Mouse (Mus musculus) cerebellum, adult 9-11 months (tissue): ENCODE measurements around the gene Gltp.
A peak's percentile ranks its signal among the peaks of the same experiment; 100 is the strongest.

Experiments
- DNase-seq: peaks from one replicate; pipeline ENCODE4 v3.0.0; 2022

Gltp gene

GRCm38 (mm10) chr5:114657426-114657825 is 33.4 kb downstream of the Gltp start:
- no peak for DNase-seq

- no peak for DNase-seq
Measured at GRCm38 (mm10) chr5:114656305-114656704, 34.5 kb downstream of the Gltp start.

DNA sequence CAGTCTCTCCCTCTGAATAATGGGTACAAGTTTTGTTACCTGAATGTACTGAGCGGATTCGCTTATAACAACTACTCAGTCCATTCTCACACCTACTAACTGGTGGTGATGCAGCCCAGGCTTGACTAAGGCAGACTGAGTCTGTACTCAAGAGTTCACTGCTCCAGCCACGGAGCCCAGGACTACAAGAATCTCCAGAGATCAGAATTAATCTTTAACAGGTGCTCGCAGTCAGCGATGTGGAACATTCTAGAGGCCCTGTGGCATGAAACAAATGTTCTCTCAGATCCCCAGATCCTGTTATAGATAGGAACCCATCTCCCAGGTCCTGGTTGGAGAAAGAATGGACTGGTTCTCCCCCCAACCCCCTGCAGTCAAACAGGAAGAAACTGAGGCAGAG is 35.1 kb downstream of the Gltp start:
- DNase-seq: no peak

DNA sequence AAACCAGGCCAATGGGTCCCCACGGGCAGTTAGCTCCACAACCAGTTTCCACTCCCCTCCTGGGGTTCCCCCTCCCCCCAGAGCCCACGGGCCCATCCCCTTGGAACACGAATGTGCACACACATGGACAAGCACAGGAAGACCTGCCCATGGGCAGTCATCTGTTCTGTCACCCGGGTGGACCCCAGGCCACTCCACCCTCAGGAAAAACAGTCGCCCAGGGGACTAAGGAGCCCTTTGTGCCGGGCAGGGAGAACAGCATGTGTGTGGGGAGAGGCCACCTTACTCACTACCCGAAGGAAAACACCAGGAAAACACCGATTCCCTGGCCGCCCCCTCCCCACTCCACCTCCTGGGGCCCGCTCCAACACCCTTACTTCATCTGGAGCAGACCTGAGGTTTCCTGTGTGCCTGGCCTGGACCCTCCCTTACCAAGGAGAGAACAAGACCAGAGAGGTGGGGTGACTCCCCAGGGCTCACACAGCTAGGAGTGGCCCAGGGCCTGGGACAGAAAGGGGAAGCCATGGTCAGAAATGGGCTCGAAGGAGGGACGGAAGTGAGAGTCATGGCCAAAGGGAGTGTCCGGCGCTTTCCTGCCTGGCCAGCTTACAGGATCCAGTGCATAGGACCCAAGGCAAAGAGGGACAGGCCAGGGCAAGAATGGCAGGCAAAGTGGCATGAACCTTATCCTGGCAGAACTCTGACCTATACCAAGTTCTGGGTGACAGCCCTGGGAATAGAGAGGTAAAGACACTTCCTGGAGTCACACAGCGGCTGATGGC is 36.9 kb downstream of the Gltp start:
- DNase-seq: no peak

GRCm38 (mm10) chr5:114651449-114651848 is 39.3 kb downstream of the Gltp start:
- no peak for DNase-seq

DNA sequence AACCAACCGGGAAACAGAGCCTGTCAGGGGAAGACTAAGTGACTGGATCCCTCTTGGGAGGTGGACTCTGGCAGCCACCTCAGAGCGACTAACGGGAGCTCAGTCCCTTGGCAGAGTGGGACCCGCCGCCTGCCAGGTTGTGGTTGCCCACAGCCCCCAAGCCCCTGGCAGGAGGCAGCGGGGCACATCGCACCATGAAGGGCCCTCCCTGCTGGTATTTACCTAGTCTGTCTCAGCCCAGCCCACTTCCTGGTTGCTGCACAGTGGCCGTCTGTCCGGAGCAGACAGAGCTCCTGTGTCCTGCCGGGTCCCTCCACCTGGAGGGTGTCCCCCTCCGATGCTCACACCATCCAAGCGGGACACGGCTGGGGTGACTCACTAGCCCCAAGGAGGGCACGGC is 39.8 kb downstream of the Gltp start:
- DNase-seq: no peak

DNA sequence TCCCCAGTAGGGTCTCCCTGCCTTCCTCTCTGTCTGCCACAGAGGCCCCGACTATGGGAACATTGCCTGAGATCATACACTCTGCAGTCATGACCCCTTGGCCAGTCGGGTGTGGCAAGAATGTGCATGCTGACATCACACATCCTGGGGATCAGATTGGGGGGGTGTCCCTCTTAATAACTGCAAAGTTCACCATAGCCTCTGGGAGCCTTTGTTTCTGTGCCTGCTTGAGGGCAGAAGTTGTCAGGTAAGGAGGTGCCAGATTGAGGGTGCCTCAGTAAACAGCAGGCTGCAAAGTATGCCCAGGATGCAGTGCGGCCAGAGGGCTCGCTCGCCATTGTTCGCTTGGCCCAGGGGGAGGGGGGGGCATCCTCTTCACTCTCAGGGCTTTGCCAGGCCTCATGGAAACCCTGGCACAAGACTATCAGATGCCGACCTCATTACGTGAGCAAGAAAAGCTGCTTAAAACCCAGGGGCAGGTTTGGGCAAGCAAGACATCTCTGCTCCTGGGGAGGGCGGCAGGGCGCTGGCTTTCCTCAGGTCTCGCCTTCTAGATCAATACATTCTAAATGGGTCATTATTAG is 42.0 kb downstream of the Gltp start:
- no peak for DNase-seq

DNA sequence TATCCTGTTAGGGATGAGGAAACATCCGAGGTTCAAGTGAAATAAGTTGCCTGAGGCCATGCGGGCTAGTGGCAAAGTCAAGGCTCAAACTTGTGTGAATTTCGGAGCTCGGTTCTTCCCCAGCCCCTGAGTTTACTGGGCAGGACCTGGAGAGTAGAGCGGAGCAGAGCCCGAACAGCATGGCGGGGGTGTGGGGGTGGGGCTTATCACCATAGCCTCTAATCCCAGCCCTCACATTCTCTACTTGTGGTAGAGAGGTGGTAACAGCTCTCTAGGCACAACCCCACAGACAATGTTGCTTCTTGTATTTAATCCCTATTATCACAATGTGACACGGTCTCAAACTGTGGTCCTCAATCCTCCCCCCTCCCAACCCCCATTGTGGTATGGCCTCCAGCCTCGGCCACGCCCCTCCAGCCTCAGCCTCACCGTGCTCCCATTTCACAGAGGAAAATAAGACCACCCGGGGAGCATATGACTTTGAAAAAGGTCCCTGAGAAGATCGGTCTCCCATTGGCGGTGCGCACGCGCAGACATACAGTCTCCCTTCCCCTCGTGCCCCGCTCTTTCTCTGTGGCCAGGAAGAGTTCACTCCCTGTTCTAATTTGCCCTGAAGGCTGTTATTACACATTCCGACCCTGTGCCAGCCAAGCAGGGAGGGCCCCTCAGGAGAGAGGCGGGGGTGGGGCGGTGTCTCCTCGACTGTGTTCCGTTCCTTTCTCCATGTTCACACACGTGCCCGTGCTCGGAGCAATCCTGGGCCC is 43.4 kb downstream of the Gltp start:
- DNase-seq: peak; percentile 41

GRCm38 (mm10) chr5:114645916-114646315 is 44.9 kb downstream of the Gltp start:
- DNase-seq: no peak

DNA sequence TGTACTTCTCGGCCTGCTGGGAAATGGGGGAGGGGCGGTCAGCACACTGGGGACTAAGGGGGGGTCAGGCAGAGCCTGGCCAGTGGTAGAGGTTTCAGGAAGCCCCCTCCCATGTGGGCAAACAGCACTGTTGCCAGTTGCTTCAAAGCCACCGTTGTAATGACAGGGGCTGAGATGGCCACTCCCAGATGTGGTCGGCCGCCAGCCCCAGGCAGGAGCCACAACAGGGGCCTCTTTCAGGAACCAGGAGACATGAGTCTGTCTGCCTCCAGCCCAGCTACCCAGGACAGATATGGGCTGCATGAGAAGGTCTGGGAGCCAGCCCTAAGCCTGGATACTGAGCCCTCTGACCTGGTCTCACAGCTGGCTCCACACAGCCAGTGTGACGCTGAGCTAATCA is 45.9 kb downstream of the Gltp start:
- DNase-seq: no peak

GRCm38 (mm10) chr5:114640809-114641208 is 50.0 kb downstream of the Gltp start:
- no peak for DNase-seq

DNA sequence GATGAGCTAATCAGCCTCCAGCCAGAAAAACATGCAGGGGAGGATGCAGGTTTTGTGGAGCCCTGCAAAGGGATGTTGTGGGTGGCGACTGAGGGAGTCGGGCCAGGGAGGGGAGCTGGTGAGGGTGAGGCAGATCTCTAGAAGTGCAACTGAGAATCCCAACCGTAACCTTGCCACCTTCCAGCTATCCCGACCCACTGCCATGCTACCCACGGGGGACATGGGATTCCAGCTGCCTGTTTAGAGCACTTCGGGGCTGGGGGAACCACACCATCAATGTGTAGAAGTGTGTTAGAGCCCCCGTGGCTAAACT is 51.2 kb downstream of the Gltp start:
- no peak for DNase-seq

DNA sequence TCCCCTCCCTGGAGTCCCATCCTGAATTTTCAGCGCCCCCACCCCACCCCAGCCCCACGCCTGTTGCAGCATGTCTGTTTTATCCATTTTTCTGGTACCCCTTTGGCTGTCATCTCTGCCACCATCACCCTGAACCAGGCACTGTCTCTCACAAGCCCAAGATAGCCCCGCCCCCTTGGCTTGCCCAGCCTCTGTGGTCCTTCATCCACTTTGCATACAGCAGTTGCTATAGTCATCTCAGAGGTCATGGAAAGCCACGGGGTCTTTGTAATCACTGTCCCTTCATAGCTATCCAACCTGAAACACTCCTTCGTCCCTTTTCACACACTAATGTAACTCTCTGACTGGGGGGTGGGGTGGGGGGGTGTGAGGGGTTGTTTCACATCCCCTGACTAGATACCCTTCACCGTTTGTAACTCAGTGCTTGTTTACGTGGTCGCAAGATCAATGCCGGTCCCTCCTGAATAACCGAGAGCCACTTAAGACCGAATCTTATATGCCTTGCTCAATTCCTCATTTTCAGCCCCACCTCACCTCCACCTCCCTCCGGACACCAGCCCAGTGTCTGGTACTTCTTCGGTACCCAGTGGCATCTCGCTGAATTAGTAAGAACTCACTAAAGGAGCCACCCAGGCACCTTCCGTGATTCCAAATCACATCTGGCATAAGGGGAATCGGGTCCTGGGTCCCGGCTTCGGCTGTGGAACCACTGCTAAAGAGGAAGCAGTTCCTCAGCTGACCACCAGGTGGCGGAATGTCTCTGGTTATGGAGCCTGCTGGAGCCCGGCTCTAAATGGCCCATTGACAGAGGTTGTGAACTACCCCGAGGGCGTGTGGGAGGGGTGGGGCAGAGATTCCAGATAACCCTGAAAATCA is 51.8 kb downstream of the Gltp start:
- DNase-seq: peak; percentile 75

DNA sequence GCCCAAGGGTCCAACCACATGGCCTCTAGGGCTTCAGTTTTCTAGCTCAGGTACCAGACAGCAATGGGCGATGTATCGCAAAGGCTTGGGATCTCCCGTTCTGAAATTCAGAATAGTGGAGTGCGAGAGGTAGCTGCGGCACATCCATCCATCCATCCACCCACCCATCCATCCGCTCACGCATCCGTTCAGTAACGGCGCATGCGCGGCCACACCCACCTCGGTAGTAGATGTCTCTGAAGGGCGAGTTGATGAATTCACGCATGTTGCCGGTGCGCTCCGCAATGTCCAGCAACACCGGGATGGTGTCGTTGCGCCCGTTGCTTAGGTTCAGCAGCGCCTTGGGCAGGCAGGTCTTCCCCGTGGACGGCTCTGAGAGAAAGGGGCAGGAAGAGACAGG is 54.7 kb downstream of the Gltp start:
- DNase-seq: no peak

DNA sequence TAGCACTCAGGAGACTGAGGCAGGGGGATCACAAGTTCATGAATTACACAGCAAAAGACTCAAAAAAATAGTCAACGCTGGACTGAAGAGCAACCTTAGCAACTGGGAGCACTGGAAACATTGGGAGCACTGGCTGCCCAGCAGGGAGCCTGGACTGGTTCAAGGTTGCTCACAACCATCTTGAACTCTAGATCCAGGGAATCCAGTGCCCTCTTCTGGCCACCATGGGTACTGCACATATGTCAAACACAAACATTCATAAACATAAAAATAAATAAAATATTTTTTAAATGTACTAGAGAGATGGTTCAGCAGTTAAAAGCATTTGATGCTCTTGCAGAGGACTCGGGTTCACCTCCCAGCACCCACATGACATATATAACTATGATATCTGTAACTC is 59.4 kb downstream of the Gltp start:
- no peak for DNase-seq

GRCm38 (mm10) chr5:114625590-114625989 is 65.2 kb downstream of the Gltp start:
- no peak for DNase-seq

DNA sequence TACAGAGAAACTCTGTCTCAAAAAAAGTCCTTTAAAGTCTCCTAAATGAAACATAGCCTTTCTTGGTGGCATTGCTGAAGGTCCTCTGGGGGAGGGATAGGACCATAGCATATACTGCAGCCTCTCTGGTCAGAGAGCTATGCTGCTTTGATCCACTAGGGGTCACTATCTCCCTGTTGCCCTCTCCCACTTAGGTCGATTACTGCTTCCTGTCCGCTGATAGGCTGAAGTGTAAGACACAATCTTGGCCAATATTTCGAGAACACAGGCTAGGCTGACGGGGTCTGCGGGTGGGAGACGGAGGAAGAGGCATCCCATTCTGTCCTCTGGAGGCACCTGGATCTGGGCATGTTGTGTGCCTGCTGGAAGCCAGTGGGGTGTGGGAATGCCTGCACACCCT is 70.5 kb downstream of the Gltp start:
- no peak for DNase-seq
